Mouse (Mus musculus) embryonic facial prominence, embryonic 11.5 days (tissue): Measurements from ENCODE around the gene Elmsan1. TPM values are rescaled to one million over a fixed set of nuclear protein-coding genes. Genes with fewer than 3 reads are reported as not detected.

Experiments used
- ATAC-seq: fragments of 200-750 bp; cut with Nextera tagmentation; replicated peaks from 2 replicates; pipeline ENCODE4 v1.8.0; 2017; ENCODE audit warnings: low read depth; ENCODE audit not compliant: insufficient number of reproducible peaks, low FRiP score, low TSS enrichment
- DNase-seq: peaks from one replicate; pipeline ENCODE4 v3.0.0-alpha.2; 2015; ENCODE audit warnings: low spot score
- H3K27ac ChIP-seq: fragments of 300-500 bp; sonication (generic); replicated peaks from 2 replicates; pipeline ENCODE4 v1.5.1; 2014; ENCODE audit warnings: mild to moderate bottlenecking, low read depth, low read length, control low read depth
- H3K27me3 ChIP-seq: fragments of 300-500 bp; sonication (generic); 2 replicates; pipeline ENCODE4 v1.6.1; 2014; ENCODE audit warnings: mild to moderate bottlenecking, low read length, moderate library complexity, mixed read lengths; ENCODE audit not compliant: control insufficient read depth, insufficient read depth
- H3K36me3 ChIP-seq: fragments of 300-500 bp; sonication (generic); replicated peaks from 2 replicates; pipeline ENCODE4 v1.6.1; 2014; ENCODE audit warnings: low read depth, mild to moderate bottlenecking, low read length, moderate library complexity, mixed read lengths; ENCODE audit not compliant: control insufficient read depth, insufficient read depth
- H3K4me1 ChIP-seq: fragments of 300-500 bp; sonication (generic); 2 replicates; pipeline ENCODE4 v1.6.1; 2014; ENCODE audit warnings: low read length, mixed read lengths; ENCODE audit not compliant: control insufficient read depth, insufficient read depth
- H3K4me2 ChIP-seq: fragments of 300-500 bp; sonication (generic); 2 replicates; pipeline ENCODE4 v1.6.1; 2014; ENCODE audit warnings: low read depth, mild to moderate bottlenecking, control low read depth, low read length, moderate library complexity
- H3K4me3 ChIP-seq: fragments of 300-500 bp; sonication (generic); 2 replicates; pipeline ENCODE4 v1.5.1; 2014; ENCODE audit warnings: low read depth, low read length, control low read depth
- H3K9ac ChIP-seq: fragments of 300-500 bp; sonication (generic); replicated peaks from 2 replicates; pipeline ENCODE4 v1.6.1; 2014; ENCODE audit warnings: mild to moderate bottlenecking, control low read depth, low read length
- H3K9me3 ChIP-seq: fragments of 300-500 bp; sonication (generic); replicated peaks from 2 replicates; pipeline ENCODE4 v1.6.1; 2016; ENCODE audit warnings: mild to moderate bottlenecking, low read length, inconsistent platforms, mixed read lengths; ENCODE audit not compliant: control insufficient read depth
- WGBS: fragments of 180-500 bp; shearing (Covaris S2); extraction: QIAGEN DNeasy Blood & Tissue Kit; methylation state at CpG from one replicate; pipeline ENCODE4 v1.1.7; 2014; 5-methylcytosine and 5-hydroxymethylcytosine counted together
- polyA plus RNA-seq: library from polyadenylated mRNA; unstranded; fragments of >200 nt; fragmentation: Nextera tagmentation; extraction: Ambion mirVana; gene quantifications from 2 replicates; pipeline ENCODE4 v1.2.1, GENCODE M21; 2014

The Elmsan1 gene
- polyA plus RNA-seq, 1 experiment from 2014 or later, result 3.6 TPM

DNA sequence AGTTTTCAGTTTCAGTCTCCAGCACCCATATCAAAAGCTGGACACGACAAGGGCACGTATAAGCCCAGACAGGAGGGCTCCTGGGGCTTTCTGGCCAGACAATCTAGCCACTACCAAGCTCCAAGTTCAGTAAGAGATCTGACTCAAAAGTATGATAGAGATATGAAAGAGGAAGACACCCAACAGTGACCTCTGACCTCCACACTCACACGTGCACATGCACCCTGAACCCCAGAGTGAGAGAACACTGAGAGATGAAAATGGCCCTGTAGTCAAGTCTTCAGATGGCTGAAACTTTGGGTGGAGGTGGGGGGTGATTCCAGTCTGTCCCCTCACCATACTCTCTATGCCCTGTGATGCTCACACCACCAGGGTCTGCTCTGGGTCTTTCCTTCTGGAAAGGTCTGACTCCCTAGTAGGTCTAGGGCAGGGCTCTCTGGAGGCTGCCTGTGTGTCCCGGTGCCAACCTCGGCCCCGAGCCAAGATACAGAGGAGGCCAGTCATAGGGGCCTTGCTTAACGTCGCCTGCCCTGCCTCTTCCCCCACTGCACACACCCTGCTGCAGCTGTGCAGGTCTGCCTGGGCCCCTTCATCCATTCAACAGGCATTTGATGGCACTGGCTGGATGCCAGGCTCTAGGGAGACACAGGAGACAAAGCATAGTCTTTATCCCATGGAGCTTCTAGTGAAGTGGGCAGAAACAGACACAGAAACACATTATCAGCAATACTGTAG is 37.8 kb downstream of the Elmsan1 start:
- 0 out of 2 replicates have a peak, but pooled peaks have one; percentile 25 for ATAC-seq

DNA sequence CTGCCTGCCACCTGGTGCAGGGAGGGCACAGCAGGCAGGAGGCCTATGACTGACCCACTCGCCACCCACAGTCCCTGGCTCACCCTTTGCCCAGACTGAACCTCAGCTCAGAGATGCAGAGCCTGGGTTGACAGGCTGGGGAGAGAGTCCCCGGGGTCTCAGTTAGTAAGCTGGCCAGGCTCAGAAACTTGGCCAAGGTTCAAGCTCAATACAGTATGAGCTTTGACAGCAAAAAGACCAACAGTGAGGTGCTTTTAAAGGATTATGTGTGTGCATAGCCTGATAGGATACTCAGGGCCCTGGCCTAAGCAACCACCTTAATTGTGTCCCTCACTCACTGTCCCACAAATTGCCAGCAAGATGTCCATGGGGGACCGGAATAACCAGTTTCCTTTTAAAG is 38.6 kb downstream of the Elmsan1 start:
- Histone ChIP-seq H3K9me3 (no peaks in the 10 kb centered on the region), H3K9ac (no peak overlapping the region), H3K27ac (no peak overlapping the region), H3K36me3 (no peaks in the 10 kb centered on the region), H3K4me3 (no peak overlapping the region), H3K27me3 (no peaks in the 10 kb centered on the region), H3K4me2 (no peak overlapping the region), H3K4me1 (peaks cover 13% of the 10 kb centered on the region)
- 80% methylated on average over 3 of the region's 3 CpGs for WGBS
- ATAC-seq (no peak), DNase-seq (no peak)

More for the DNA sequence above, 37.8 kb downstream of the Elmsan1 start:
- 80% methylated on average over 8 of the region's 8 CpGs for WGBS
- Histone ChIP-seq H3K9me3 (no peaks in the 10 kb centered on the region), H3K4me3 (no peak overlapping the region), H3K4me1 (peaks cover 13% of the 10 kb centered on the region), H3K36me3 (no peaks in the 10 kb centered on the region), H3K9ac (no peak overlapping the region), H3K27me3 (no peaks in the 10 kb centered on the region), H3K4me2 (no peak overlapping the region), H3K27ac (no peak overlapping the region)
- no peak for DNase-seq

DNA sequence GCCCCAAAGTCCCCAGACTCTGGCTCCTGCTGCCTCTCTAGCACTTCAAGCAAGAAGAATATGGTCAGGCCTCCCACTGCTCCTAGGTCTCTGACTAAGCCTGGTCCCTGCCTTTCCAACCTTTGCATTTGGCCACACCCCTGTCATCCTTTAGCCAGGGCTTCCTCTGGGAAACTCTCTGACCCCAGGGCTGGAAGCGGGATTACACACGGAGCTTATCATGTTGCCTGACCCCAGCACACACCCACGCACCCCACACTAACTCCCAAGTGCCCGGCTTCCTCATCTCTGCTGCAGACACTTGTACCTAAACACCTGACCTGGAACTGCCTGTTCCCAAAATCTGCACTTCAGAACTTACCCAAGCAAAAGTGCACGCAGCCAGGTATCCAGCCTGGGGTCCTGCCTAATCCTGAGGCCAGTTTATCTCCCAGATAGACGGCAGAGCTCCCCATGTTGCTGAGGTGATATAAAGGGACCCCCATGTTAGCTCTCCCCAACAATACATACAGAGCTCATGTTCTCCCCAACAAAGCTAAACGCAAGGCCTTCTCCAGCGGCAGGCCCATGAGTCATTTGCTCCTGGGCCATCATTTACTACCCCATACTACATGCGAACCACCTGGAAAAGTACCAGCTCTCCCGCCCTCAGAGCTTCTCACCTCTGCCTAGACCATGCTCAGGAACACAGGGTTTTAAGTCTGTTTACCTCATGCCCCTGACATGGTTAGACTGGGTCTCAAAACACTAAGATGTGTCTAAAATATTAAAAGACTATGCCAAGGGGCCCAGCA is 39.8 kb downstream of the Elmsan1 start:
- Histone ChIP-seq H3K36me3 (peaks cover under 1% of the 10 kb centered on the region), H3K9ac (no peak overlapping the region), H3K4me3 (no peak overlapping the region), H3K4me1 (peaks cover 13% of the 10 kb centered on the region), H3K4me2 (no peak overlapping the region), H3K27me3 (no peaks in the 10 kb centered on the region), H3K27ac (no peak overlapping the region), H3K9me3 (no peaks in the 10 kb centered on the region)
- DNase-seq (no peak), ATAC-seq (no peak)
- 64% methylated on average over 10 of the region's 10 CpGs for WGBS

DNA sequence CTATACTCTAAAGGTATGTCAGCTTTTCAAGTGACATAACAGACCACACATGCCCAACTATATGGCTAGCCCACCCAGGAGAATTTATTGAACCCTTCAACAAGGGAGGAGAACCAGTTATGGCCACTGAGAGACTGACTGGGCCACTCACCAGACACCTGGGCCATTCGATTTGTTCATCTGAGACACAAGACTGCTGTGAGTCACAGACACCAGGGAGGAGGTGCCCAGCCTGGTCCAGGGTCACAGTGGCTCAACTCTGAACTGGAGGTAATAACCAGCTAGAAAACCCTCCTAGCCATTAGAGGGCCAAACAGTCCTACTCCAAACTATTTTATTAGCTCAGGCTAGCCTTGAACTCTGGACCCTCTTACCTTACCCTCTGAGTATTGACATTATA is 40.6 kb downstream of the Elmsan1 start:
- H3K9me3 ChIP-seq, result no peaks in the 10 kb centered on the region
- H3K4me2 ChIP-seq, result no peak overlapping the region
- no peak overlapping the region for H3K4me3 ChIP-seq
- peaks cover 13% of the 10 kb centered on the region for H3K4me1 ChIP-seq
- ATAC-seq, result no peak
- H3K36me3 ChIP-seq, result peaks cover 6% of the 10 kb centered on the region
- H3K27ac ChIP-seq, result no peak overlapping the region
- 69% methylated on average over 1 of the region's 1 CpGs for WGBS
- H3K9ac ChIP-seq, result no peak overlapping the region
- DNase-seq, result no peak
- no peaks in the 10 kb centered on the region for H3K27me3 ChIP-seq

DNA sequence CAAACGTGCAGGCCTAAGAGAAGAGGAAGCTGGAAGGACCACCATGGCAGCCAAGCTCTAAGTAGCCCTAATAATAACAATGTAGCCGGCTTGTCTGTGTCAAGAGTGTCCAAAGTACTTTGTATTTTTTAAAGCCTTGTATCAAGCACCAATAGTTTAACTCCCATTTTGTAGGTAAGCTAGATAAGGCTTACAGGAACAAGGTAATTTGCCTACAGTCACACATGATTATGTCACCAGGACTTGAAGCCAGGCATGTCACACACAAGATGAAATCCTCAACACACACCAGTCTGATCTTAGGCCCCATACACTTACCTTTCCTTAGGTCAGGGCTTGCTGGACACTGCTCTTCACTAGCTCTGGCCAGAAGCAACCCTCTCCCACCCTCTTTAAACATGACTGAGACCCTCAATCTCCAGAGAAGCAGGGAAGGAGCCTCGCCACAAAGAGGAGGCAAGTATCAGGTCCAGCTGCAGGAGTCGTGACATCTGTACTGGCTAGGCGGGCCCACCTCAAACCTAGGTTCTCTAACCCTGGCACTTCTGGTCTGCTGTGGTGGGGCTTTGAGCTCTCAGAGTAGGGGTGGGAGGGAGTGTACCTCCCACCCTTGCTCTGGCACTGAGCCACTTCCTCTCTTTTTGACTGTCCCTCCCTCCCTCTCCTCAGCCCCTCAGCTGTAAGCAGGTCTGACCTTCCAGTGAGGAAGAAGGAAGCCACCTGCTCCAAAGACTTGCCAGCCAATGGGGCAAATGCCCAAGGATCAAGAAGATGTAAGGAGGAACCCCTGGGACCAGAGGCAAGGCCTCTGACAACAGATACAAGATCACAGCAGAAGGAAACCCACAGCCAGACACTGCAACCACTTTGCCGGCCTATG is 41.6 kb downstream of the Elmsan1 start:
- H3K4me3 ChIP-seq, result no peak overlapping the region
- H3K36me3 ChIP-seq, result peaks cover 12% of the 10 kb centered on the region
- H3K9ac ChIP-seq, result no peak overlapping the region; the same call in 1 of the 2 replicates
- ATAC-seq, result no peak
- H3K4me1 ChIP-seq, result peaks cover 13% of the 10 kb centered on the region
- no peak overlapping the region; the same call in 1 of the 2 replicates for H3K4me2 ChIP-seq
- no peak overlapping the region for H3K27ac ChIP-seq
- DNase-seq, result no peak
- H3K27me3 ChIP-seq, result no peaks in the 10 kb centered on the region
- H3K9me3 ChIP-seq, result no peaks in the 10 kb centered on the region
- 34% methylated on average over 6 of the region's 6 CpGs for WGBS

DNA sequence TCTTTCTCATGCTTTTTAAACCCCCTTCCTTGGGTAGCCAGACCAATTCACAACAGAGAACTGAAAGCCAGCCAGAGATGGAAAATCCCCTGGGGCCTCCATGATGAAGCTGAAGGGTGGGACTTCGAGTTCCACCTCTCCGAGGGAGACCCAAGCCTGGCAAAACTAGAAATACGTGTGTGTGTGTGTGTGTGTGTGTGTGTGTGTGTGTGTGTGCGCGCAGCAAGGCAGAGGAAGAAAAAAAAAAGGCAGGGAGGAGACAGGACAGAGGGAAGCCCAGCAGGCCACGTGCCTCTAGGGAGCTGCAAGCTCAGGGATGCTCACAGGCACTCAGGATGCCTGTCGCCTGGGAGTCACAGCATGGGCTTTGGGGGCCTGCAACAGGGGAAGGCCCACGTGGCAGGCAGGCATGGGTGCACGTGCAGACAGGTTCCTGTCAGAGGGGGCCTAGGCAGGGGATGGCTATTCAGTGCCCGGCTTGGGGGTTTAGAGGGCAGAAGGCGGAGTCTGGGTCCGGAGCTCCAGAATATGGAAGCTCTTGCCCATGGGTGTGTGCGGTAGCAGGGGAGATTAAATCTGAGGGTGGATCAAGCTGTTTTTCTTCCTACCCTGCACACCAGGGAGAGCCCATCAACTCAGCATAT is 42.4 kb downstream of the Elmsan1 start:
- 4% methylated on average over 11 of the region's 13 CpGs for WGBS
- H3K9me3 ChIP-seq, result no peaks in the 10 kb centered on the region
- ATAC-seq (0 out of 2 replicates have a peak, but pooled peaks have one; percentile 16), DNase-seq (peak; percentile 56)
- H3K4me1 ChIP-seq, result peaks cover 13% of the 10 kb centered on the region
- H3K27ac ChIP-seq, result peak overlapping the region; percentile 76
- H3K27me3 ChIP-seq, result no peaks in the 10 kb centered on the region
- peak overlapping the region; percentile 75 for H3K9ac ChIP-seq
- H3K36me3 ChIP-seq, result peaks cover 12% of the 10 kb centered on the region
- peak overlapping the region; percentile 38 for H3K4me3 ChIP-seq
- H3K4me2 ChIP-seq, result peak overlapping the region; percentile 85

DNA sequence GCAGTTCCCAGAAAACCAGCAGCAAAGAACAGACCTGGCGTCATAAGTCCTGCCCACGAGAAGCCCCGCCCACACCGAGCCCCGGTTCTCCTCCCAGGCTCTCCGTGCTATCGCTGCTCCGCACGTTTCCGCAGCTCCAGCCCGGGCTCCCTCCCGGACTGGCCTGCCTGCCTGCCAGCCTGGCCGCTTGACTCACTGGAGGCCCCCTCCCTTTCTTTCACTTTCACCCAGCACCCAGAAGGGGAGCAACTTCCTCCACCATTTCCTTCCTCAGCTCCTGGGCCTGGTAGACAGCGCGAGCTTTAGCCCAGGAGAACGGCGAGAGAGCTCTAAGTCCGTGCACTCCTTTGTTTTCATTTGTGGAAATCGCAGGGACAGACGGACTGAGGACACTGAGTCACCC is 43.0 kb downstream of the Elmsan1 start:
- Histone ChIP-seq H3K9me3 (no peaks in the 10 kb centered on the region), H3K4me2 (peak overlapping the region; percentile 85), H3K4me1 (peaks cover 13% of the 10 kb centered on the region), H3K36me3 (peaks cover 12% of the 10 kb centered on the region), H3K4me3 (peak overlapping the region; percentile 38), H3K9ac (peak overlapping the region; percentile 75), H3K27me3 (no peaks in the 10 kb centered on the region), H3K27ac (peak overlapping the region; percentile 76)
- peak; percentile 60 for ATAC-seq
- WGBS, result under 1% methylated on average over 20 of the region's 20 CpGs
- DNase-seq, result peak; percentile 78
